Mouse (Mus musculus) brain, embryonic 14.5 days (tissue): ENCODE measurements around the gene Foxp3. TPM values are rescaled to one million over a fixed set of nuclear protein-coding genes. Genes with fewer than 3 reads are reported as not detected.

Experiments used
- DNase-seq: peaks from one replicate; pipeline ENCODE4 v3.0.0-alpha.2; 2011; ENCODE audit warnings: low read depth
- CTCF ChIP-seq: fragments of 200-500 bp; IDR thresholded peaks from 2 replicates; pipeline ENCODE4 v1.5.1; 2012; ENCODE audit warnings: inconsistent platforms, mild to moderate bottlenecking, moderate library complexity, borderline replicate concordance; ENCODE audit not compliant: insufficient read depth, insufficient read length; ENCODE audit errors: extremely low read depth
- POLR2A ChIP-seq: fragments of 200-500 bp; IDR thresholded peaks from 2 replicates; pipeline ENCODE4 v1.6.1; 2012; ENCODE audit warnings: mild to moderate bottlenecking, inconsistent platforms, borderline replicate concordance; ENCODE audit not compliant: poor library complexity, insufficient read depth, insufficient read length, severe bottlenecking; ENCODE audit errors: extremely low read depth
- polyA plus RNA-seq: library from polyadenylated mRNA; depleted of rRNA; stranded (reverse); fragments of >200 nt; gene quantifications from 2 replicates; pipeline ENCODE4 v1.2.3, GENCODE M21; 2012; rRNA removed

Gene Foxp3
- polyA plus RNA-seq, 1 experiment, result 0.07 TPM

- peak; percentile 94 for DNase-seq
These were observed 65.1 kb downstream of the Foxp3 start, which contains the start of gene Syp for GRCm38 (mm10) chrX:7638401-7639091. Syp (plus strand) TSS chrX:7638471.

GRCm38 (mm10) chrX:7639536-7640325 lies 66.3 kb downstream of the Foxp3 start:
- TF ChIP-seq POLR2A (no peak), CTCF (no peak)
- DNase-seq, result peak; percentile 50

More at GRCm38 (mm10) chrX:7638401-7639091, 65.1 kb downstream of the Foxp3 start, which contains the start of gene Syp:
- TF ChIP-seq CTCF (no peak), POLR2A (peak; percentile 4; the same call in 1 of the 2 replicates)

GRCm38 (mm10) chrX:7640785-7641184 lies 67.3 kb downstream of the Foxp3 start:
- TF ChIP-seq CTCF (no peak), POLR2A (no peak)
- DNase-seq, result peak; percentile 39

Other genes starting within 250 kb of the Foxp3 start
- 6.0 and 9.4 TPM in 2 replicates for gene Usp27x, start 197.8 kb upstream of the Foxp3 start, polyA plus RNA-seq
- 9.6 and 9.8 TPM in 2 replicates for gene Ppp1r3f, start 639 bp downstream of the Foxp3 start, polyA plus RNA-seq
- 26.8 and 35.3 TPM in 2 replicates for gene Ccdc22, start 31.9 kb downstream of the Foxp3 start, polyA plus RNA-seq
- gene Cacna1f, start 33.4 kb downstream of the Foxp3 start, polyA plus RNA-seq, result 0.15 and 0.36 TPM in 2 replicates
- gene Syp, start 64.8 kb downstream of the Foxp3 start, polyA plus RNA-seq, result 160 and 180 TPM in 2 replicates
- 3.3 and 3.4 TPM in 2 replicates for gene Prickle3, start 83.6 kb downstream of the Foxp3 start, polyA plus RNA-seq
- gene Plp2, start 97.7 kb downstream of the Foxp3 start, polyA plus RNA-seq, result 42.9 and 51.1 TPM in 2 replicates
- gene Magix, start 107.6 kb downstream of the Foxp3 start, polyA plus RNA-seq, result 0.14 and 0.21 TPM in 2 replicates
- gene Gpkow, start 123.5 kb downstream of the Foxp3 start, polyA plus RNA-seq, result 24.5 and 28.2 TPM in 2 replicates
- 42.1 and 47.1 TPM in 2 replicates for gene Wdr45, start 140.7 kb downstream of the Foxp3 start, polyA plus RNA-seq
- gene Gm45208, start 148.6 kb downstream of the Foxp3 start, polyA plus RNA-seq, result 0.33 and 0.63 TPM in 2 replicates
- 95.6 and 106 TPM in 2 replicates for gene Praf2, start 154.8 kb downstream of the Foxp3 start, polyA plus RNA-seq
- 86.8 and 89.7 TPM in 2 replicates for gene Ccdc120, start 177.3 kb downstream of the Foxp3 start, polyA plus RNA-seq
- 14.1 and 22.6 TPM in 2 replicates for gene Tfe3, start 188.9 kb downstream of the Foxp3 start, polyA plus RNA-seq
- gene Gripap1, start 216.1 kb downstream of the Foxp3 start, polyA plus RNA-seq, result 85.4 and 86.1 TPM in 2 replicates
- gene Kcnd1, start 248.6 kb downstream of the Foxp3 start, polyA plus RNA-seq, result 5.7 and 6.2 TPM in 2 replicates